ENCODE assay signal across 7 mouse cellular contexts in the genomic region with DNA sequence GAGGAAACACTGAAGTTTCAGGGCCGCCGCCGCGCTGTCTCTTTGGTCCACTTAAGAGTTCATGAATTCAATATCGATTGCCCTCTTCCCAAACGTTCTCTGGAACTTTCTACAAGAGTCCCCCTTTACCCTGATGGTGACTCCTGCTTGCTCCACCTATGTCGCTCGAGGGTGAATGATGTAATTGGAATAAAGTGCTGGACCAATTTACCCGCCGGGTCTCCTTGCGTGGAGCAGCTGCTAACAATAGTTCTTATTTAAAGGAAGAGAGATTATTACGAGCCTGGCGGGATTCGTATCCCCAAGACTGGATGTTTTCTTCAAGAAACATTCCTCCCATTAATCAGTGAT. TPM values are rescaled to one million over a fixed set of nuclear protein-coding genes. Genes with fewer than 3 reads are reported as not detected.
DNase-seq lines count a peak whose midpoint lies in the region; ATAC-seq lines count a peak whose summit lies in the region.

TSS of gene Myl12a (minus strand) at position 135 of the 351 bp plus-strand sequence.

- DNase-seq in urinary bladder, adult 2 months (ENCODE audit: low spot score), result no peak
- DNase-seq in urinary bladder, postnatal 10 days (ENCODE audit: low spot score), result no peak
- DNase-seq in forebrain, embryonic 11.5 days (ENCODE audit: low spot score), result no peak
- DNase-seq in liver, embryonic 11.5 days (ENCODE audit: low spot score), result no peak
- no peak for DNase-seq in right cerebral cortex, postnatal 36 days (ENCODE audit: low spot score in 2 of 2)

- no peaks in the 10 kb centered on the region for H3K27me3 ChIP-seq in forebrain, embryonic 11.5 days (ENCODE audit: control insufficient read depth, insufficient read depth, low read length)
- no peaks in the 10 kb centered on the region for H3K27me3 ChIP-seq in liver, embryonic 11.5 days (replicated peaks; ENCODE audit: control insufficient read depth, insufficient read depth, low read length)
- no peaks in the 10 kb centered on the region for H3K27me3 ChIP-seq in stomach, embryonic 16.5 days (ENCODE audit: control insufficient read depth, insufficient read depth, low read length)

- peak within 1 kb of the TSS; percentile 85 for H3K27ac ChIP-seq in forebrain, embryonic 11.5 days (ENCODE audit: low read depth, low read length)
- peak within 1 kb of the TSS; percentile 99 for H3K27ac ChIP-seq in liver, embryonic 11.5 days (ENCODE audit: low read depth, low read length)
- peak within 1 kb of the TSS; percentile 100 for H3K27ac ChIP-seq in stomach, embryonic 16.5 days (ENCODE audit: low read length)

- peak within 1 kb of the TSS; percentile 43 for H3K4me2 ChIP-seq in forebrain, embryonic 11.5 days (ENCODE audit: low read depth, low read length, severe bottlenecking)
- peak within 1 kb of the TSS; percentile 80 for H3K4me2 ChIP-seq in liver, embryonic 11.5 days
- H3K4me2 ChIP-seq in stomach, embryonic 16.5 days (ENCODE audit: low read depth, low read length), result peak within 1 kb of the TSS; percentile 71

- peaks cover 5% of the 10 kb centered on the region; the same call in 1 of the 2 replicates for H3K4me1 ChIP-seq in forebrain, embryonic 11.5 days (replicated peaks; ENCODE audit: control insufficient read depth, insufficient read depth, low read length)
- peaks cover 34% of the 10 kb centered on the region for H3K4me1 ChIP-seq in liver, embryonic 11.5 days (replicated peaks; ENCODE audit: control insufficient read depth, insufficient read depth, low read length)
- peaks cover 31% of the 10 kb centered on the region for H3K4me1 ChIP-seq in stomach, embryonic 16.5 days (ENCODE audit: control insufficient read depth, insufficient read depth, low read length)

- ATAC-seq in forebrain, embryonic 11.5 days (replicated peaks; ENCODE audit: low FRiP score), result peak; percentile 60
- ATAC-seq in hematopoietic stem cell, adult 5-6 weeks (replicated peaks in 1 of 2; ENCODE audit: insufficient read depth in 1 of 2, low FRiP score in 2 of 2, low TSS enrichment in 1 of 2, low read depth in 1 of 2, poor library complexity in 2 of 2, severe bottlenecking in 2 of 2), result peak in 1 of 2 experiments; percentile 11; a peak in 2 of 4 replicates
- peak; percentile 42 for ATAC-seq in liver, embryonic 11.5 days (replicated peaks; ENCODE audit: low FRiP score)
- peak; percentile 52; the same call in 1 of the 2 replicates for ATAC-seq in stomach, embryonic 16.5 days (ENCODE audit: insufficient read depth, low FRiP score)

- peak within 1 kb of the TSS; percentile 89 for H3K4me3 ChIP-seq in forebrain, embryonic 11.5 days (ENCODE audit: low read depth, low read length)
- peak within 1 kb of the TSS; percentile 94 for H3K4me3 ChIP-seq in liver, embryonic 11.5 days (ENCODE audit: low read depth, low read length)
- peak within 1 kb of the TSS; percentile 91 for H3K4me3 ChIP-seq in stomach, embryonic 16.5 days (replicated peaks; ENCODE audit: low read length)

- H3K9me3 ChIP-seq in forebrain, embryonic 11.5 days (ENCODE audit: control insufficient read depth, low read length), result no peaks in the 10 kb centered on the region
- H3K9me3 ChIP-seq in liver, embryonic 11.5 days (ENCODE audit: control insufficient read depth, low read length), result no peaks in the 10 kb centered on the region
- no peaks in the 10 kb centered on the region for H3K9me3 ChIP-seq in stomach, embryonic 16.5 days (replicated peaks; ENCODE audit: control insufficient read depth, low read length)

- WGBS in forebrain, embryonic 11.5 days, result 7% methylated on average over 14 of the region's 14 CpGs
- WGBS in liver, embryonic 11.5 days, result 10% methylated on average over 14 of the region's 14 CpGs
- 2% methylated on average over 14 of the region's 14 CpGs for WGBS in stomach, embryonic 16.5 days

- H3K9ac ChIP-seq in forebrain, embryonic 11.5 days (ENCODE audit: low read length), result peak within 1 kb of the TSS; percentile 92
- peak within 1 kb of the TSS; percentile 97 for H3K9ac ChIP-seq in liver, embryonic 11.5 days (ENCODE audit: low read depth, low read length)
- peak within 1 kb of the TSS; percentile 97 for H3K9ac ChIP-seq in stomach, embryonic 16.5 days (ENCODE audit: low read length)

- no peaks in the 10 kb centered on the region for H3K36me3 ChIP-seq in forebrain, embryonic 11.5 days (ENCODE audit: control insufficient read depth, insufficient read depth, low read length)
- H3K36me3 ChIP-seq in liver, embryonic 11.5 days (ENCODE audit: control insufficient read depth, insufficient read depth, low read length), result no peaks in the 10 kb centered on the region
- no peaks in the 10 kb centered on the region for H3K36me3 ChIP-seq in stomach, embryonic 16.5 days (ENCODE audit: control insufficient read depth, insufficient read depth, low read length)

RNA-seq across cellular contexts. Expression of gene Myl12a, which starts in this region (rescaled TPM):
- polyA plus RNA-seq in urinary bladder, adult 2 months (2012; rRNA removed), result 294 and 408 TPM in 2 replicates
- polyA plus RNA-seq in forebrain, embryonic 11.5 days (2014; fragmentation: Nextera tagmentation; extraction: Ambion mirVana), result 372 and 395 TPM in 2 replicates
- total RNA-seq in hematopoietic stem cell, adult 5-6 weeks (2017), result 130 and 159 TPM in 2 replicates
- polyA plus RNA-seq in liver, embryonic 11.5 days (2014; fragmentation: Nextera tagmentation; extraction: Ambion mirVana), result 428 and 442 TPM in 2 replicates
- polyA plus RNA-seq in stomach, embryonic 16.5 days (2015; fragmentation: Nextera tagmentation; extraction: Ambion mirVana), result 524 and 584 TPM in 2 replicates
